Mouse (Mus musculus): ENCODE data around the gene Mgll.

GRCm38 (mm10) chr6:88776964-88777363, 52.8 kb downstream of the Mgll start:
- TF ChIP-seq GATA1 (IDR thresholded peaks at IDR 0.05; ENCODE audit: low read length) (no peak), TAL1 (IDR thresholded peaks at IDR 0.05; ENCODE audit: low read length) (no peak)

All from erythroblast, embryonic 14.5 days (primary cell).